Mouse (Mus musculus) MEL (cell line): ENCODE results near the gene Llcfc1.

ENCODE experiments used
- EP300 ChIP-seq, 2 experiments: IDR thresholded peaks; 2 replicates each; pipeline ENCODE4 v1.6.1; 2011; ENCODE audit warnings: improper control_type of control experiment in 2 of 2, low read length in 2 of 2, low read depth in 1 of 2, mild to moderate bottlenecking in 1 of 2
- MAX ChIP-seq: IDR thresholded peaks from 2 replicates; pipeline ENCODE4 v1.6.1; 2011; ENCODE audit warnings: low read length, improper control_type of control experiment
- MAZ ChIP-seq: IDR thresholded peaks from 2 replicates; pipeline ENCODE4 v1.6.1; 2012; ENCODE audit warnings: low read depth, mild to moderate bottlenecking, inconsistent platforms, low read length, improper control_type of control experiment
- MEF2A ChIP-seq: IDR thresholded peaks from 2 replicates; pipeline ENCODE4 v1.6.1; 2014; ENCODE audit warnings: low read depth, mild to moderate bottlenecking, inconsistent platforms, low read length, improper control_type of control experiment; ENCODE audit not compliant: poor library complexity, insufficient replicate concordance, severe bottlenecking; ENCODE audit errors: extremely low read depth
- MYC ChIP-seq: IDR thresholded peaks from 2 replicates; pipeline ENCODE4 v1.6.1; 2011; ENCODE audit warnings: low read depth, mild to moderate bottlenecking, low read length, improper control_type of control experiment, moderate library complexity
- POLR2A ChIP-seq, 2 experiments: IDR thresholded peaks; 2 replicates each; pipeline ENCODE4 v1.6.1; 2011 to 2012; ENCODE audit warnings: low read length in 2 of 2, mild to moderate bottlenecking in 2 of 2, control low read depth in 1 of 2, improper control_type of control experiment in 1 of 2, low read depth in 1 of 2, moderate library complexity in 1 of 2; ENCODE audit not compliant: control insufficient read depth in 1 of 2, insufficient read depth in 1 of 2, poor library complexity in 1 of 2
- RAD21 ChIP-seq: IDR thresholded peaks from 2 replicates; pipeline ENCODE4 v1.6.1; 2011; ENCODE audit warnings: mild to moderate bottlenecking, low read depth, low read length, improper control_type of control experiment
- SIN3A ChIP-seq: IDR thresholded peaks from 2 replicates; pipeline ENCODE4 v1.6.1; 2012; ENCODE audit warnings: low read length, improper control_type of control experiment, inconsistent platforms
- ZC3H11A ChIP-seq: IDR thresholded peaks from 2 replicates; pipeline ENCODE4 v1.6.1; 2012; ENCODE audit warnings: low read depth, mild to moderate bottlenecking, inconsistent platforms, low read length, improper control_type of control experiment

- no peak for TF ChIP-seq POLR2A (IDR thresholded peaks at IDR 0.05; ENCODE audit: control insufficient read depth in 1 of 2, insufficient read depth in 1 of 2, low read depth in 1 of 2, low read length in 2 of 2, poor library complexity in 1 of 2)
- TF ChIP-seq MAZ = no peak
- no peak for TF ChIP-seq MEF2A
- no peak for TF ChIP-seq MYC
- TF ChIP-seq SIN3A = no peak
- no peak for TF ChIP-seq RAD21
- TF ChIP-seq MAX = no peak
- no peak for TF ChIP-seq EP300 (IDR thresholded peaks at IDR 0.05; ENCODE audit: low read depth in 1 of 2, low read length in 2 of 2)
- no peak for TF ChIP-seq ZC3H11A
These were observed 41.0 kb upstream of the Llcfc1 start for GRCm38 (mm10) chr6:41643227-41643626.
